Mouse (Mus musculus): Measurements from ENCODE around the gene Ensa. TPM values are rescaled to one million over a fixed set of nuclear protein-coding genes. Genes with fewer than 3 reads are reported as not detected.

Ensa gene
- polyA plus RNA-seq, 1 experiment from 2014 or later: 85.1 TPM

- no peak overlapping the region for H3K27ac ChIP-seq (ENCODE audit: low read depth, low read length)
- no peaks in the 10 kb centered on the region for H3K27me3 ChIP-seq (ENCODE audit: control insufficient read depth, insufficient read depth, low read length)
- no peaks in the 10 kb centered on the region for H3K4me1 ChIP-seq (replicated peaks; ENCODE audit: control insufficient read depth, insufficient read depth, low read length)
- ATAC-seq (replicated peaks; ENCODE audit: low FRiP score) (no peak), DNase-seq (ENCODE audit: low spot score) (no peak)
- H3K4me2 ChIP-seq (ENCODE audit: low read depth, low read length, severe bottlenecking): no peak overlapping the region
- H3K36me3 ChIP-seq (ENCODE audit: control insufficient read depth, insufficient read depth, low read length): peaks cover 15% of the 10 kb centered on the region
- H3K9me3 ChIP-seq (ENCODE audit: control insufficient read depth, low read length): no peaks in the 10 kb centered on the region
- H3K9ac ChIP-seq (ENCODE audit: low read length): no peak overlapping the region
- H3K4me3 ChIP-seq (ENCODE audit: low read depth, low read length): no peak overlapping the region
- 83% methylated on average over 12 of the region's 12 CpGs for WGBS
These were observed 8.1 kb downstream of the Ensa start for GRCm38 (mm10) chr3:95632648-95633588.

DNA sequence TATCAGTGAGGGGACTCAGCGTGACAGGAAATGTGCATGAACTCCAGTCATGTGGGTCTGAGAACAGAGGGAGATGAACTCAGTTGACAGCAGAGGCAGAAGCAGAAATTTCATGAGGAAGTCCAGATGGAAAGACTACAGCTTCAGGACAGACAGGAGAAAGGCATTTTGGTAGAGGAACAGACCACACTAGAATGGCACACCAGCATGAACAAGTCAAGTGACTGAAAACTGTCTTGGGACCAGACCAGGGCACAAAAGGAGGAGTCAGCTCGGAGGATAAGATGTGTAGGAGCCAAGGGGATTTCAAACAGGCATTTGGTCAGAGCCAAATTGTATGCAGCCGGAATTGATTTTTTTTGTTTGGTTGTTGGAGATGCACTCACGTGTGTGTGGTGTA lies 10.8 kb downstream of the Ensa start:
- no peak for ATAC-seq (replicated peaks; ENCODE audit: low FRiP score)
- 87% methylated on average over 4 of the region's 4 CpGs for WGBS
- Histone ChIP-seq H3K4me1 (replicated peaks; ENCODE audit: control insufficient read depth, insufficient read depth, low read length) (no peaks in the 10 kb centered on the region), H3K9me3 (ENCODE audit: control insufficient read depth, low read length) (no peaks in the 10 kb centered on the region), H3K4me2 (ENCODE audit: low read depth, low read length, severe bottlenecking) (no peak overlapping the region), H3K9ac (ENCODE audit: low read length) (no peak overlapping the region), H3K36me3 (ENCODE audit: control insufficient read depth, insufficient read depth, low read length) (peaks cover 7% of the 10 kb centered on the region; the same call in 1 of the 2 replicates), H3K27me3 (ENCODE audit: control insufficient read depth, insufficient read depth, low read length) (no peaks in the 10 kb centered on the region), H3K27ac (ENCODE audit: low read depth, low read length) (no peak overlapping the region), H3K4me3 (ENCODE audit: low read depth, low read length) (no peak overlapping the region)
- no peak for DNase-seq (ENCODE audit: low spot score)

GRCm38 (mm10) chr3:95636072-95636471 lies 11.3 kb downstream of the Ensa start:
- Histone ChIP-seq H3K36me3 (ENCODE audit: control insufficient read depth, insufficient read depth, low read length) (peaks cover 7% of the 10 kb centered on the region; the same call in 1 of the 2 replicates), H3K4me2 (ENCODE audit: low read depth, low read length, severe bottlenecking) (no peak overlapping the region), H3K9me3 (ENCODE audit: control insufficient read depth, low read length) (no peaks in the 10 kb centered on the region), H3K9ac (ENCODE audit: low read length) (no peak overlapping the region), H3K27me3 (ENCODE audit: control insufficient read depth, insufficient read depth, low read length) (no peaks in the 10 kb centered on the region), H3K27ac (ENCODE audit: low read depth, low read length) (no peak overlapping the region), H3K4me1 (replicated peaks; ENCODE audit: control insufficient read depth, insufficient read depth, low read length) (no peaks in the 10 kb centered on the region), H3K4me3 (ENCODE audit: low read depth, low read length) (no peak overlapping the region)
- ATAC-seq (replicated peaks; ENCODE audit: low FRiP score): no peak
- DNase-seq (ENCODE audit: low spot score): no peak
- WGBS: 96% methylated on average over 4 of the region's 4 CpGs

DNA sequence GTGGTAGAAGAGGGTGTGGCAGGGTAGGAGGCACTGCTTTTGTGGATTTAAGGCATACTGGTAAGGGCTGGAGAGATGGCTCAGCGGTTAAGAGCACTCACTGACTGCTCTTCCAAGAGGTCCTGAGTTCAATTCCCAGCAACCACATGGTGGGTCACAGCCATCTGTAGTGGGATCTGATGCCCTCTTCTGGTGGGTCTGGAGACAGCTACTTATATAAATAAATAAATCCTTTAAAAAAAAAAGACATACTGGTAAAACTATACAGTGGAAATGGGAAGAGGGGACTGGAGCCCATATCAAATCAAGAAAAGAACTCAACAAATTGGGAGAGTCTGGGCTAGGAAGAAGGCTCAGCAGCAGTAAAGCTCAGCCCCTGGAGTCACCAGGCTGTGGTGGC lies 14.9 kb downstream of the Ensa start:
- Histone ChIP-seq H3K9ac (ENCODE audit: low read length) (no peak overlapping the region), H3K4me2 (ENCODE audit: low read depth, low read length, severe bottlenecking) (no peak overlapping the region), H3K4me3 (ENCODE audit: low read depth, low read length) (no peak overlapping the region), H3K4me1 (replicated peaks; ENCODE audit: control insufficient read depth, insufficient read depth, low read length) (no peaks in the 10 kb centered on the region), H3K27me3 (ENCODE audit: control insufficient read depth, insufficient read depth, low read length) (no peaks in the 10 kb centered on the region), H3K27ac (ENCODE audit: low read depth, low read length) (no peak overlapping the region), H3K9me3 (ENCODE audit: control insufficient read depth, low read length) (no peaks in the 10 kb centered on the region), H3K36me3 (ENCODE audit: control insufficient read depth, insufficient read depth, low read length) (peaks cover 3% of the 10 kb centered on the region; the same call in 1 of the 2 replicates)
- 86% methylated on average over 1 of the region's 1 CpGs for WGBS
- no peak for DNase-seq (ENCODE audit: low spot score)
- ATAC-seq (replicated peaks; ENCODE audit: low FRiP score): no peak

DNA sequence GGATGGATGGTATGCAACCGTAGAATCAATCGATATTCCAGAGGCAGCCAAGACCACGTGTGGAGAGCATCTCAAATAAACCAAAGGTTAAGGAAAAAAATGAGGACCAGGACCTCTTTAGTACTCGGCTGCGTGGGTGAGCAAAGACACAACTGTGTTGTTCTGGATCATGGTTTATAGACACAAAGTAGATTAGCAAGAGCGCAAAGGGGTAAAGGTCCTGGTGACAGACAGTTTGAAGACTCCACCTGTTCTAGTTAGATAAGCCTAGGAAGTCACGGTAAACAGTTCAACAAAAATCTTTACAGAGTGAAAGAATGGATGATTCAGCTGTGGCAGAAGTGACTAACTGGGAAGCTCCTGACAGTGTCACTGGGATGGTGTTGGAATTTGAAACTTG lies 18.3 kb downstream of the Ensa start:
- H3K9ac ChIP-seq (ENCODE audit: low read length): no peak overlapping the region
- no peak overlapping the region for H3K4me2 ChIP-seq (ENCODE audit: low read depth, low read length, severe bottlenecking)
- no peak overlapping the region for H3K27ac ChIP-seq (ENCODE audit: low read depth, low read length)
- no peaks in the 10 kb centered on the region for H3K4me1 ChIP-seq (replicated peaks; ENCODE audit: control insufficient read depth, insufficient read depth, low read length)
- no peaks in the 10 kb centered on the region for H3K9me3 ChIP-seq (ENCODE audit: control insufficient read depth, low read length)
- DNase-seq (ENCODE audit: low spot score) (no peak), ATAC-seq (replicated peaks; ENCODE audit: low FRiP score) (no peak)
- WGBS: 90% methylated on average over 7 of the region's 7 CpGs
- H3K36me3 ChIP-seq (ENCODE audit: control insufficient read depth, insufficient read depth, low read length): no peaks in the 10 kb centered on the region; the same call in 1 of the 2 replicates
- no peaks in the 10 kb centered on the region for H3K27me3 ChIP-seq (ENCODE audit: control insufficient read depth, insufficient read depth, low read length)
- no peak overlapping the region for H3K4me3 ChIP-seq (ENCODE audit: low read depth, low read length)

GRCm38 (mm10) chr3:95645313-95646235 lies 20.8 kb downstream of the Ensa start:
- no peak for ATAC-seq (replicated peaks; ENCODE audit: low FRiP score)
- Histone ChIP-seq H3K36me3 (ENCODE audit: control insufficient read depth, insufficient read depth, low read length) (no peaks in the 10 kb centered on the region; the same call in 1 of the 2 replicates), H3K9ac (ENCODE audit: low read length) (no peak overlapping the region), H3K27ac (ENCODE audit: low read depth, low read length) (no peak overlapping the region), H3K4me3 (ENCODE audit: low read depth, low read length) (no peak overlapping the region), H3K27me3 (ENCODE audit: control insufficient read depth, insufficient read depth, low read length) (no peaks in the 10 kb centered on the region), H3K9me3 (ENCODE audit: control insufficient read depth, low read length) (no peaks in the 10 kb centered on the region), H3K4me2 (ENCODE audit: low read depth, low read length, severe bottlenecking) (no peak overlapping the region), H3K4me1 (replicated peaks; ENCODE audit: control insufficient read depth, insufficient read depth, low read length) (no peaks in the 10 kb centered on the region)
- WGBS: 62% methylated on average over 10 of the region's 10 CpGs
- no peak for DNase-seq (ENCODE audit: low spot score)

DNA sequence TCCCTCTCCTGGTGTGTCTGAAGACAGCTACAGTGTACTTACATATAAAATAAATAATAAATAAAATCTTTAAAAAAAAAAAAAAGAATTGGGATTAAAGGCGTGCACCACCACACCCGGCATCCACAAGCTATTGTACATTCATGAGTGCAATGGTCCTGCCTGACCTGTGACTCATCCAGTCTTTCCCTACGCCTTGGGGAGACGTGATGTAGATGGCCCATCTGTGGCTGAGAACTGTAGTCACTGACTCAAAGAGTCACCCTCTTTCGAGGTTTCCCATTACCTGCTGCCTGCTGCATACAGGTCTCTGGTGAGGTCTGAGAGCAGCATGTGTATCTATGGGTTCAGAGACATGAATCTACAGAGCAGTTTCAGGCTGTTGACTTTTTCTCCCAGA lies 23.2 kb downstream of the Ensa start:
- H3K36me3 ChIP-seq (ENCODE audit: control insufficient read depth, insufficient read depth, low read length): no peaks in the 10 kb centered on the region
- no peaks in the 10 kb centered on the region for H3K4me1 ChIP-seq (replicated peaks; ENCODE audit: control insufficient read depth, insufficient read depth, low read length)
- H3K27me3 ChIP-seq (ENCODE audit: control insufficient read depth, insufficient read depth, low read length): no peaks in the 10 kb centered on the region
- 94% methylated on average over 5 of the region's 5 CpGs for WGBS
- no peak overlapping the region for H3K4me3 ChIP-seq (ENCODE audit: low read depth, low read length)
- H3K27ac ChIP-seq (ENCODE audit: low read depth, low read length): no peak overlapping the region
- H3K4me2 ChIP-seq (ENCODE audit: low read depth, low read length, severe bottlenecking): no peak overlapping the region
- DNase-seq (ENCODE audit: low spot score): no peak
- no peak overlapping the region for H3K9ac ChIP-seq (ENCODE audit: low read length)
- no peak for ATAC-seq (replicated peaks; ENCODE audit: low FRiP score)
- H3K9me3 ChIP-seq (ENCODE audit: control insufficient read depth, low read length): no peaks in the 10 kb centered on the region

DNA sequence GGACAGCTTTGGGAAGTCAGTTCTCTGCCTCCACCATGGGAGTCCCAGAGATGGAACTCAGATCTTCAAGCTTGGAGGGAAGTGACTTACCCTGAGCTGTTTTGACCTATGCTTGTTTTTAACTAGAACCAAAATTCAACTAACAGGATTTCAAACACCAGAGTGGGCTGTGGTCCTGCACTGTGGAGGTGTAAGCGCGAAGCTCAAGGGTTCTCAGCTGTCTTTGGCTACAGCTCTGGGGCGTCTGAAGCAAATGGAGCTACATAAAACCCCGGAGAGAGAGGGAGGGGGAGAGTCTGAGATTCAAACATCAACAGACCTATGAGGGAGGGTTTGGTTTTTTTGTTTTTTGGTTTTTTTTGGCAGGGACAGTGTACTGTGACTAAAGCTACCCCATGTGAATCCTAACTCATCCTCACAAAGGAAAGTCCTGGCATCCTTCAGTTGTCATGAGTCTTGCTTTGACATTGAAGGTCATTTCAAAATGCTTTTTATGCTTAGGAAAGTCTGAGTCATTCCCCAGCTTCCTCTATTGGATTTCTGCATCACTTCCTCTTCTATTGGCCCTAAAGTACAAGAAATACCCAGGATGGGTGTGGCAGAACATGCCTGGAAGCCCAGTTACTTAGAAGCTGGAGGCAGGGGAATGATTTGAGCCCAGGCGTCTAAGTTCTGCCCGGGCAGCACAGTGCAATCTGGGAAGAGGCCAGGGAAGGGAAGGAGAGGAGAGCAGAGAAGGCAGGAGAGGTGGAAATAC lies 25.7 kb downstream of the Ensa start:
- WGBS: 78% methylated on average over 6 of the region's 6 CpGs
- H3K4me1 ChIP-seq (replicated peaks; ENCODE audit: control insufficient read depth, insufficient read depth, low read length): no peaks in the 10 kb centered on the region
- DNase-seq (ENCODE audit: low spot score) (no peak), ATAC-seq (replicated peaks; ENCODE audit: low FRiP score) (no peak)
- no peaks in the 10 kb centered on the region for H3K27me3 ChIP-seq (ENCODE audit: control insufficient read depth, insufficient read depth, low read length)
- no peak overlapping the region for H3K9ac ChIP-seq (ENCODE audit: low read length)
- no peaks in the 10 kb centered on the region for H3K36me3 ChIP-seq (ENCODE audit: control insufficient read depth, insufficient read depth, low read length)
- H3K4me3 ChIP-seq (ENCODE audit: low read depth, low read length): no peak overlapping the region
- no peaks in the 10 kb centered on the region for H3K9me3 ChIP-seq (ENCODE audit: control insufficient read depth, low read length)
- no peak overlapping the region for H3K4me2 ChIP-seq (ENCODE audit: low read depth, low read length, severe bottlenecking)
- H3K27ac ChIP-seq (ENCODE audit: low read depth, low read length): no peak overlapping the region
